Mouse (Mus musculus): ENCODE results near the gene Nav3.

Gene Nav3

GRCm38 (mm10) chr10:110192881-110193280 is 263.1 kb downstream of the Nav3 start:
- DNase-seq (ENCODE audit: low read depth in 1 of 2, low spot score in 2 of 2): no peak

- DNase-seq (ENCODE audit: low read depth in 1 of 2, low spot score in 2 of 2): no peak
Measured at GRCm38 (mm10) chr10:110192026-110192805, 263.8 kb downstream of the Nav3 start.

DNA sequence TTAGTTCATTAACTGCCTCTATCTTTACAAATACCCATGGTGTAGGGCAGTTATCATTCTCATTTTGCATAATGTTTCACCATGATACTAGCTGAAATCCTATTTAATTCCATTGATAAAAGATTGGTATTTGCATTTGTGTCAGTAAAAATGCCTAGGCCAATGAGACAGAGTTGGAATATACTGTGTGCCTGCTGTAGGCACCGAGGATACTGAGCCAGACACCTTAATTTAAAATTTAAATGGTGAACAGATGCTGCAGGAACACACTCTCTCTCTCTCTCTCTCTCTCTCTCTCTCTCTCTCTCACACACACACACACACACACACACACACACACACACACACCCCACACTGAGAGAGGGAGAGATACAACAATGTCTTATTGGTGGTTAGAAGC is 269.8 kb downstream of the Nav3 start:
- no peak for DNase-seq (ENCODE audit: low read depth in 1 of 2, low spot score in 2 of 2)

DNA sequence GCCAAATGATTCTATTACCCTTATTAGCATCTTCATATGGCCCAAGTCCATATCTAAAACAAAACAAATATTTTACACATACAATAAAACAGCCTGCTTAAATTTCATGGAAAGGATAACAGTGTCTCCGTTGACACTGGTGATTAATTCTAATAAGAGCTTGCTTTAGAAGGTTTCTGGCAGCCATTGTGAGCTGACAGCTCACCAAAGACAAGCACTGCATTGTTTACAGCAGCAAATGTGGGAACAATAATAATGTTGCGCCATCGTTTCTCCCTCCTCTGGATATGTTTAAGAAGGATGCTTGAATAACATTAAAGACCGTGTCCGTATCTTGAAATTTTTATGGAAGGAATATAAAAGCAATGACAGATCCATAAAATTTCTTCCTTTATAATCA is 280.1 kb downstream of the Nav3 start:
- no peak for DNase-seq (ENCODE audit: low read depth in 1 of 2, low spot score in 2 of 2)

GRCm38 (mm10) chr10:110169416-110169815 is 286.6 kb downstream of the Nav3 start:
- no peak for DNase-seq (ENCODE audit: low read depth in 1 of 2, low spot score in 2 of 2)

DNA sequence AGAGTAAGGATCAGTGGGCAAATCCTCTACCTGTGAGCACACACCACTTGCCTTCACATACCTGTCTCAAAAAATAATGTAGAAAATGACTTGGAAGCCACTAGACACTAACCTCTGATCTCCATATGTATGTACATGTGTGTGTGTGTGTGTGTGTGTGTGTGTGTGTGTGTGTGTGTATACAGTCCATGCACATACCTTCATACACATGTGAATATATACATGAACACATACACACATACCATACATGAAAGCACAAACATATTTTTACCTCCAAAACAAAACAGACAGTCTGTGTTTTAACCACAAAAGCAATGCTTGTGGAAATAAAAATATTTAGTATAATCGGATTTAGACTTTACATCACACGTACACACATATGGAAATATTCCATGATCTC is 287.1 kb downstream of the Nav3 start:
- no peak for DNase-seq (ENCODE audit: low read depth in 1 of 2, low spot score in 2 of 2)

- no peak for DNase-seq (ENCODE audit: low read depth in 1 of 2, low spot score in 2 of 2)
Measured at GRCm38 (mm10) chr10:110162596-110162995, 293.4 kb downstream of the Nav3 start.

DNA sequence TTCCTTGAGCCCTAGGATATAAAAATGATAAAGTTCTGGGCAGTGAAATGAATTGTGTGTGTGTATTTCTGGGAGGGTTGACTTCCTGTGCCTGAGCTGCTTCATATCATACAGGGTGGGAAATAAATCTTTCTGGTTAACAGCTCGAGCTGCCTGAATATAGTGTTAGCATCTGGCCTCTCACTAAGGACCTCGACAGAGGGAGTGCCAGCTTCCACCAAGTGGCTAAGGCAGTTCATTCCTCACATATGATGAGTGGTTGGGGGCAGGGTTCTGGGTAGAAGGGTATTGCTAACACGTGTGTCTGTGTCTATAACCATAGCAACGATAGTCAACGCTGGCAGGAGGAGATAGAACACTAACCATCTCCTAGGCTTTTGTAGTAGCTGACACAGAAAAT is 295.1 kb downstream of the Nav3 start:
- DNase-seq (ENCODE audit: low read depth in 1 of 2, low spot score in 2 of 2): no peak

GRCm38 (mm10) chr10:110159548-110159947 is 296.5 kb downstream of the Nav3 start:
- no peak for DNase-seq (ENCODE audit: low read depth in 1 of 2, low spot score in 2 of 2)

GRCm38 (mm10) chr10:110158122-110158521 is 297.9 kb downstream of the Nav3 start:
- no peak for DNase-seq (ENCODE audit: low read depth in 1 of 2, low spot score in 2 of 2)

DNA sequence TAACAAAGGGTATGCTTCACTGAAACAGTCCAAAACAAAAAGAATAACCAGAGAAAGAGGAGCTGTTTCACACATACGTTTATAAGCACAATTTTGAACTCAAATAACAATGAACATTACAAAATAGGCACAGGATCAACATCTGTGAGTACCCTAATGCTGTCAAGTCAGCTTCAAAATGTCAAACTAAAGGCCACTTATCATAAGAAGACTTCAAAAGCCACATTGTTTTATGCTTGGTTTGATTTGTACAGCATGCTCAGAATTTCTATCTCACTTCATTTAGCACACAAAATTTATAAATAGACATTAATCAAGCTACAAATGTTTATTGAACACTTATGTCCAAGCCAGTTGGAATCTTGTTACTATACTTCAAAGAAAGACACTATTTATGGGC is 299.6 kb downstream of the Nav3 start:
- DNase-seq (ENCODE audit: low read depth in 1 of 2, low spot score in 2 of 2): no peak

- no peak for DNase-seq (ENCODE audit: low read depth in 1 of 2, low spot score in 2 of 2)
Measured at GRCm38 (mm10) chr10:110155494-110155893, 300.5 kb downstream of the Nav3 start.

- no peak for DNase-seq (ENCODE audit: low read depth in 1 of 2, low spot score in 2 of 2)
Measured at GRCm38 (mm10) chr10:110154873-110155237, 301.1 kb downstream of the Nav3 start.

- DNase-seq (ENCODE audit: low read depth in 1 of 2, low spot score in 2 of 2): no peak
Measured at GRCm38 (mm10) chr10:110154001-110154872, 301.8 kb downstream of the Nav3 start.

GRCm38 (mm10) chr10:110120572-110120971 is 335.4 kb downstream of the Nav3 start:
- no peak for DNase-seq (ENCODE audit: low read depth in 1 of 2, low spot score in 2 of 2)

- no peak for DNase-seq (ENCODE audit: low read depth in 1 of 2, low spot score in 2 of 2)
Measured at GRCm38 (mm10) chr10:110117341-110117740, 338.7 kb downstream of the Nav3 start.

GRCm38 (mm10) chr10:110112669-110113458 is 343.1 kb downstream of the Nav3 start:
- DNase-seq (ENCODE audit: low read depth in 1 of 2, low spot score in 2 of 2): no peak

DNA sequence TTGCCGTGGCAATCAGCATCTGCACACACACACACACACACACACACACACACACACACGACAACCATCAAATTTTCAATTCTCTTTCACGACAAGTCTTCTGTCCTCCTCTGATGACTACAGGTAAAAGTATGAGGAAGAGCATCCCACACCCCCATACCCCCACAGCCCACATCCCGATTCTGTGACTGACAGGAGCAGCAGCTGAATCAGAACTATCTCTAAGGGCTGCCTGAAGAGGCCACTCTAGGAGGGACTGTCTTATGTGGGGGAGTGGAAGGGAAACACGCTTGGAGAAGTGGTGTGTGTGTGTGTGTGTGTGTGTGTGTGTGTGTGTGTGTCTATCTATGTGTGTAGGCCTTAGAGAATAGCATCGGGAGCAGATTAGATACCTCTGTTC is 352.7 kb downstream of the Nav3 start:
- DNase-seq (ENCODE audit: low read depth in 1 of 2, low spot score in 2 of 2): no peak

DNA sequence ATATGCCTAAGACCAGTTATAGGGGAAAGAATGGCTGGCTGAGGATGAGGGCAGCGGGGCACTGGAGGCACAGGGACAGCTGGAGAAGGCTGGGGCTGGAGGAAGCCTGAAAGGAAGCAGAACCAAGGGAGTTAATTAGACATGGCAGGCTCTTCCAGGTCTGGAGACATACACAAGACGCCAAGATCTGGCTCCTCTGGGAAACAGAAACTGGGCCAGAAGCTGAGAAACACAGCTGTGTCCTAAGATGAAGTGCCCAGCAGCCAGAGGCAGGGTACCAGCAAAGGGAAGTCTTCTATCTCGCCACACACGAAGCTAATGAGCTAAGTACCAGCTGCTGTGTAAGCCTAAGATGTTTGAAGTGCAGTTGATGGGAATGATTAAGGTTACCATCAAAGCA is 353.8 kb downstream of the Nav3 start:
- DNase-seq (ENCODE audit: low read depth in 1 of 2, low spot score in 2 of 2): no peak

GRCm38 (mm10) chr10:110094433-110094832 is 361.6 kb downstream of the Nav3 start:
- DNase-seq (ENCODE audit: low read depth in 1 of 2, low spot score in 2 of 2): no peak

DNA sequence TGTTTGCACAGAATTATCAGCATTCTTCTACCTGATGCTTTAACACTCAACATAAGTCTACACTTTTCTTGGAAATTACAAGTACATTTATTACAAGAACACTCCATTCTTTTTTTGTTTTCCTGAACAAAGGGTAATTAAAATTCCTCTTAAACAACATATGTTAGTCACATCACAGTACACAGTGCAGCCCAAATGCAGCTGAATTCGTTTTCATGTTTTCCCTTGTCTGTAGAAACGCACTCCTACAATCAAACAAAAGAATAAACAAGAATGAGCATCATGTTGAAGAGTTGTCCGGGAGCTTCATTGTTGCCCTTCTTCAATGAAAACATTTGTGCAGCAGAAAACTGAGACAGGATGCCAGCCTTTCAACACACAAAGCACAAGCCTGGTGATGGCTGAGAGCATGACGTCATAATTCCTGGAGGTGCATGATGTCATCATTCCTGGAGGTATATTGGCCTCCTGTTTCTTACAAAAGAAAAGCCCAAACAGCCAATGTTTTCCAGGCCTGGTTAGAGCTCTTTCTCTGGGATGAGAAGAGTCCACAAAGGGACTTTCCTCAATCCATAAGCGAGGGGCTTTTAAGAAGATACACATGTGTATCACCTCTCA is 367.5 kb downstream of the Nav3 start:
- no peak for DNase-seq (ENCODE audit: low read depth in 1 of 2, low spot score in 2 of 2)

All from monocyte, adult 2 months (primary cell).